Mouse (Mus musculus): ENCODE measurements at regions not wholly inside any gene's neighbourhood (a gene's known extent, or its start where the extent isn't known, plus 50 kb on each side); places are given as distances from the start of the nearest gene placed in this dataset.

DNA sequence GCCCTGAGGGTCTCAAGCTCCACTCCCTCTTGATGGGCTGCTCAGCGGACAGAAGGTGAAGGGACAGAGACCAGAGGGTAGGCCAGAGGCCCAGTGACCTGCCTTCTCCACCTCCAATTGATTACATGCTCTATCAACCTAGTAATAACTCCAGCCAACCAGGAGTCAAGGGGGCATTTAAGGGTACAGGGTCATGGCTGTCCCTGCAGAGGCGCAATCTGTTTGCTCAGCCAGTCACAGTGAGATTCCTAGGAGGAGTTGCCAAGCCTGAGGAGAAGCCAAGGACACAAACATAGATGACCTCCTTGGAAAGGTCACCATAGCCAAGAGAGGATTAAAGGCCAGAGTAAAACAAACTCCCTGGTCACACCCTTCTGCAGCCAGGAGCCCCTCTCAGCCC, 181.3 kb upstream of the Cdh4 start:
- H3K36me3 ChIP-seq = no peaks in the 10 kb centered on the region
- H3K27ac ChIP-seq (replicated peaks) = no peak overlapping the region
- H3K4me2 ChIP-seq (replicated peaks) = no peak overlapping the region
- no peak for ATAC-seq (ENCODE audit: low FRiP score, low read depth)
- no peak overlapping the region for H3K4me3 ChIP-seq
- H3K4me1 ChIP-seq = peaks cover 2% of the 10 kb centered on the region; the same call in 1 of the 2 replicates
- H3K9me3 ChIP-seq = no peaks in the 10 kb centered on the region
- H3K9ac ChIP-seq (replicated peaks) = no peak overlapping the region
- WGBS = 88% methylated on average over 2 of the region's 2 CpGs
- no peaks in the 10 kb centered on the region; the same call in 1 of the 2 replicates for H3K27me3 ChIP-seq

DNA sequence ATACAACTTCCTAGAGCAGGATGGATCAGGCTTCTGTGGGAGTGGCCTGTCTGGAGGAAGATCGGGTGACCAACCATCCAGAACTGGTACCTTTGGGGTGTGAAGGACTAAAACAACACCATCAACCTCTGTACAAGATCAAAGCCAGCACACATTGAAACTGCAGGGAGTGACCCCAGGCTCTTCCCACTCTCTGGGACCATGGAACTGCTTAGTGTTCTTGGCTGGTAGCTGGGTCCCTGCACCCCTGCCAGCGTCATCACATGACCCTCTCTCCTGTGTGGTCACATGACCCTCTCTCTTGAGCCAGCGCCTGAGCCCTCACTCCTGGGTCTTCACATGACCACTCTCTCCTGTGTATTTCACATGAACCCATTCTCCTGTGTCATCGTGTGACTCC, 178.3 kb upstream of the Cdh4 start:
- Histone ChIP-seq H3K36me3 (no peaks in the 10 kb centered on the region), H3K4me1 (peaks cover 2% of the 10 kb centered on the region; the same call in 1 of the 2 replicates), H3K9me3 (no peaks in the 10 kb centered on the region), H3K9ac (replicated peaks) (no peak overlapping the region), H3K27me3 (no peaks in the 10 kb centered on the region), H3K27ac (replicated peaks) (no peak overlapping the region), H3K4me2 (replicated peaks) (no peak overlapping the region), H3K4me3 (no peak overlapping the region)
- ATAC-seq (ENCODE audit: low FRiP score, low read depth) = no peak
- WGBS = 83% methylated on average over 4 of the region's 4 CpGs

DNA sequence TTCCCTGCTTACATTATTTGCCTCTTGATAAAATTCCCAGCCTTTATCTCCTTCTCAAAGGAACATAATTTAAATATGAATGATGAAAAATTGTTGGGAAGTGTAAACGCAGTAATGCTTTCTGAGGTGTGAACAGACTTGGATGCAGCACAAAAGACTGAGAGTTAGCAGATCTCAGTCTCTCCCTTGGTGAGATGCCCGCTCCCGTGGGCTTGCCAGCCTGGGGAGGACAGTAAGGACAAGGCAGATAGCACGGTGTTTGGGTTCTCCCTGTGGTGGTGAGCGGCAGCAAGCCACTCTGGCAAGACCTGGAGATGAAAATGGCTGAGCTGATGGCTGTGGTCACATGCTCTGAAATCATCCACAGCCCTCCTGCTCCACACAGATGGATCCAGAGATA, 176.8 kb upstream of the Cdh4 start:
- peaks cover 2% of the 10 kb centered on the region; the same call in 1 of the 2 replicates for H3K4me1 ChIP-seq
- no peaks in the 10 kb centered on the region for H3K9me3 ChIP-seq
- no peak overlapping the region for H3K4me2 ChIP-seq (replicated peaks)
- no peak overlapping the region for H3K9ac ChIP-seq (replicated peaks)
- 69% methylated on average over 5 of the region's 5 CpGs for WGBS
- H3K36me3 ChIP-seq = no peaks in the 10 kb centered on the region
- no peak overlapping the region for H3K4me3 ChIP-seq
- no peak overlapping the region for H3K27ac ChIP-seq (replicated peaks)
- no peaks in the 10 kb centered on the region for H3K27me3 ChIP-seq
- no peak for ATAC-seq (ENCODE audit: low FRiP score, low read depth)

GRCm38 (mm10) chr2:179277204-179277886, 164.9 kb upstream of the Cdh4 start:
- no peak overlapping the region for H3K27ac ChIP-seq (replicated peaks)
- no peak overlapping the region for H3K4me2 ChIP-seq (replicated peaks)
- WGBS = 90% methylated on average over 15 of the region's 15 CpGs
- no peaks in the 10 kb centered on the region for H3K4me1 ChIP-seq
- no peaks in the 10 kb centered on the region for H3K36me3 ChIP-seq
- no peaks in the 10 kb centered on the region for H3K9me3 ChIP-seq
- no peak overlapping the region for H3K9ac ChIP-seq (replicated peaks)
- H3K4me3 ChIP-seq = no peak overlapping the region
- no peak for ATAC-seq (ENCODE audit: low FRiP score, low read depth)
- H3K27me3 ChIP-seq = no peaks in the 10 kb centered on the region

- 87% methylated on average over 4 of the region's 4 CpGs for WGBS
- Histone ChIP-seq H3K4me1 (no peaks in the 10 kb centered on the region), H3K27me3 (no peaks in the 10 kb centered on the region), H3K27ac (replicated peaks) (no peak overlapping the region), H3K4me3 (no peak overlapping the region), H3K4me2 (replicated peaks) (no peak overlapping the region), H3K36me3 (no peaks in the 10 kb centered on the region), H3K9ac (replicated peaks) (no peak overlapping the region), H3K9me3 (no peaks in the 10 kb centered on the region)
- ATAC-seq (ENCODE audit: low FRiP score, low read depth) = no peak
Observed at GRCm38 (mm10) chr2:179277887-179278282, 164.3 kb upstream of the Cdh4 start.

DNA sequence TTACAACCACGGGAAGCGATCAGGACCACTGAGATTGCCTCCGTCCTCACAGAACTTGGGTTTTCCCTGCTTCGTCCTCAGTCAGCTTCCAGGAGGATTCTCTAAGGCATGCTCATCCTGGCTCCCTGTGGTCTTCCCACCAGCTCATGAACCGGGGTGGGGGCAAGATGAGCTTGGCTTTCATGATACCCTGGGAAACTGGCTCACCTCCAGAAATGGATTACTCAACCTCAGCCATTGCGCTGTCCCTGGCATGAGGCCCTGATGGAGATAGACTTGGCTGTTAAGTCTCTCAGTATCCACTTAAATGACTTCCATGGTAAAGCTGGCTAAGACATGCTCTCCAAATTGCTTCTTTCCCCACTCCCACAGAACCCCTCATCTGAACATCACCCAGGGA, 160.0 kb upstream of the Cdh4 start:
- no peak overlapping the region for H3K27ac ChIP-seq (replicated peaks)
- no peaks in the 10 kb centered on the region for H3K36me3 ChIP-seq
- H3K4me3 ChIP-seq = no peak overlapping the region
- H3K9me3 ChIP-seq = no peaks in the 10 kb centered on the region
- WGBS = 91% methylated on average over 6 of the region's 6 CpGs
- H3K4me2 ChIP-seq (replicated peaks) = no peak overlapping the region
- no peak for ATAC-seq (ENCODE audit: low FRiP score, low read depth)
- no peak overlapping the region for H3K9ac ChIP-seq (replicated peaks)
- H3K27me3 ChIP-seq = no peaks in the 10 kb centered on the region
- H3K4me1 ChIP-seq = no peaks in the 10 kb centered on the region

- H3K27ac ChIP-seq (replicated peaks) = 0 out of 2 replicates have a peak overlapping the region, but pooled peaks have one; percentile 39
- H3K9ac ChIP-seq (replicated peaks) = no peak overlapping the region
- H3K4me2 ChIP-seq (replicated peaks) = no peak overlapping the region
- WGBS = 41% methylated on average over 5 of the region's 5 CpGs
- H3K36me3 ChIP-seq = no peaks in the 10 kb centered on the region
- peaks cover 36% of the 10 kb centered on the region for H3K4me1 ChIP-seq
- peaks cover 5% of the 10 kb centered on the region; the same call in 1 of the 2 replicates for H3K27me3 ChIP-seq
- ATAC-seq (ENCODE audit: low FRiP score, low read depth) = no peak
- H3K9me3 ChIP-seq = no peaks in the 10 kb centered on the region
- H3K4me3 ChIP-seq = no peak overlapping the region
Observed at GRCm38 (mm10) chr2:179290394-179290793, 151.8 kb upstream of the Cdh4 start.

- ATAC-seq (ENCODE audit: low FRiP score, low read depth) = no peak
- Histone ChIP-seq H3K36me3 (no peaks in the 10 kb centered on the region), H3K4me1 (peaks cover 43% of the 10 kb centered on the region), H3K27me3 (peaks cover 5% of the 10 kb centered on the region; the same call in 1 of the 2 replicates), H3K4me3 (no peak overlapping the region), H3K9ac (replicated peaks) (no peak overlapping the region), H3K27ac (replicated peaks) (peak overlapping the region; percentile 39; the same call in 1 of the 2 replicates), H3K4me2 (replicated peaks) (no peak overlapping the region), H3K9me3 (no peaks in the 10 kb centered on the region)
- 90% methylated on average over 1 of the region's 1 CpGs for WGBS
Observed at GRCm38 (mm10) chr2:179291046-179291563, 151.1 kb upstream of the Cdh4 start.

DNA sequence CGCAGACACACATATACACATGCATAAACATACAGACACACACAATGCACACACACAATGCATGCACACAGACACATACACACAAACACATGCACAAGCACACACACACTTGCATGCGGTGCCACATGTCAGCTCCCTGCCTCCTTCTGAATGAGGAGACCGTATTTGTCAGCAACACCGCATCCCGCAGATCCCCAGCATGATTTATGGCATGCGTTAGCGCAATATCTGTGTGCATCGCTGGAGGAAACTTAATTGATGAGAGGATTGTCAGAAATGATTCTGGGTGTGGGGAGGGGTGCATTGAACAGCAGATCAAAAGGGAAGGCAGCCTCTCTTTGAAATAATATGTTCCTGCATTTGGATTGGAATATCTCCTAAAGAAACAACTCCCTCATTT, 150.3 kb upstream of the Cdh4 start:
- no peak for ATAC-seq (ENCODE audit: low FRiP score, low read depth)
- H3K27me3 ChIP-seq = peaks cover 5% of the 10 kb centered on the region; the same call in 1 of the 2 replicates
- peaks cover 49% of the 10 kb centered on the region for H3K4me1 ChIP-seq
- H3K4me2 ChIP-seq (replicated peaks) = no peak overlapping the region
- no peaks in the 10 kb centered on the region for H3K36me3 ChIP-seq
- no peak overlapping the region for H3K27ac ChIP-seq (replicated peaks)
- H3K4me3 ChIP-seq = no peak overlapping the region
- 82% methylated on average over 8 of the region's 8 CpGs for WGBS
- H3K9ac ChIP-seq (replicated peaks) = no peak overlapping the region
- no peaks in the 10 kb centered on the region for H3K9me3 ChIP-seq

DNA sequence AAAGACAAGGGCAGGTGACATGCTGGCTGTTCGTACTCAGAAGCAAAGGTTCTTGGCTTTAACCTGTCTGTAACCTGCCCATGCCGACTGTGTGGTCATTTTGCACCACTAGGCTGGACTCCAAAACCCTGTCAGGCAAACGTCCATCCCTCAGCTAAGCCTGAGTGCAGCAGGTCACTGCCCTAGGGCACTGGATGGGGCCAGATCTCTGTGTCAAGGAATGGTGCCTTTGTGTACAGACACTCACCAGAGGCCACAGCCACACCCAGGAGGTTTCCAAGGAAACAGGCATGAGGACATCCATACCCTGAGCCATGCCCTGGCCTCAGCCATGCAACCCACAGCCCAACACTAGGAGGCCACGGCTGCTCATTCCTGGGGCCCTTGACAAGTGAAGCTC, 149.7 kb upstream of the Cdh4 start:
- no peaks in the 10 kb centered on the region for H3K9me3 ChIP-seq
- H3K27ac ChIP-seq (replicated peaks) = peak overlapping the region; percentile 31; the same call in 1 of the 2 replicates
- no peak for ATAC-seq (ENCODE audit: low FRiP score, low read depth)
- peaks cover 55% of the 10 kb centered on the region for H3K4me1 ChIP-seq
- H3K4me2 ChIP-seq (replicated peaks) = no peak overlapping the region
- no peak overlapping the region for H3K4me3 ChIP-seq
- 34% methylated on average over 4 of the region's 4 CpGs for WGBS
- peaks cover 5% of the 10 kb centered on the region; the same call in 1 of the 2 replicates for H3K27me3 ChIP-seq
- H3K9ac ChIP-seq (replicated peaks) = no peak overlapping the region
- H3K36me3 ChIP-seq = no peaks in the 10 kb centered on the region

- no peak overlapping the region for H3K9ac ChIP-seq (replicated peaks)
- H3K27me3 ChIP-seq = peaks cover 5% of the 10 kb centered on the region; the same call in 1 of the 2 replicates
- no peaks in the 10 kb centered on the region for H3K9me3 ChIP-seq
- peak overlapping the region; percentile 31 for H3K27ac ChIP-seq (replicated peaks)
- H3K4me2 ChIP-seq (replicated peaks) = peak overlapping the region; percentile 36; the same call in 1 of the 2 replicates
- peaks cover 57% of the 10 kb centered on the region for H3K4me1 ChIP-seq
- H3K36me3 ChIP-seq = no peaks in the 10 kb centered on the region
- no peak overlapping the region for H3K4me3 ChIP-seq
- peak; percentile 49; the same call in 1 of the 2 replicates for ATAC-seq (ENCODE audit: low FRiP score, low read depth)
- 51% methylated on average over 8 of the region's 8 CpGs for WGBS
Observed at GRCm38 (mm10) chr2:179293114-179293513, 149.1 kb upstream of the Cdh4 start.

GRCm38 (mm10) chr2:179297057-179297456, 145.2 kb upstream of the Cdh4 start:
- H3K4me2 ChIP-seq (replicated peaks) = peak overlapping the region; percentile 23; the same call in 1 of the 2 replicates
- H3K4me3 ChIP-seq = no peak overlapping the region
- peaks cover 40% of the 10 kb centered on the region for H3K4me1 ChIP-seq
- peaks cover 11% of the 10 kb centered on the region; the same call in 1 of the 2 replicates for H3K27me3 ChIP-seq
- H3K9ac ChIP-seq (replicated peaks) = no peak overlapping the region
- H3K9me3 ChIP-seq = no peaks in the 10 kb centered on the region
- H3K27ac ChIP-seq (replicated peaks) = peak overlapping the region; percentile 75
- no peaks in the 10 kb centered on the region for H3K36me3 ChIP-seq
- ATAC-seq (ENCODE audit: low FRiP score, low read depth) = peak; percentile 85
- 24% methylated on average over 9 of the region's 9 CpGs for WGBS

Measured in midbrain, embryonic 12.5 days (tissue).